Mouse (Mus musculus): ENCODE results near the gene Mkrn2. TPM values are rescaled to one million over a fixed set of nuclear protein-coding genes. Genes with fewer than 3 reads are reported as not detected.
"Not testable (repeated sequence)": the region's sequence is repeated elsewhere in the genome, so short reads cannot be mapped to it uniquely, and the experiment has no call there.

The Mkrn2 gene
- polyA plus RNA-seq, 1 experiment, result 12.3 TPM

GRCm38 (mm10) chr6:115615983-115616382 is 14.3 kb downstream of the Mkrn2 start:
- H3K4me3 ChIP-seq (replicated peaks; ENCODE audit: control insufficient read depth, low read depth, low read length), result no peak overlapping the region
- WGBS, result 77% methylated on average over 3 of the region's 3 CpGs
- H3K27ac ChIP-seq (ENCODE audit: control insufficient read depth, insufficient read depth, low read depth, low read length, poor library complexity), result no peak overlapping the region
- H3K4me1 ChIP-seq (ENCODE audit: control insufficient read depth, insufficient read depth, low read length), result no peaks in the 10 kb centered on the region
- TF ChIP-seq POLR2A (IDR thresholded peaks at IDR 0.05; ENCODE audit: borderline replicate concordance, control insufficient read depth, low read depth, low read length) (no peak), CTCF (IDR thresholded peaks at IDR 0.05; ENCODE audit: control insufficient read depth, insufficient read depth, low read length) (no peak)

- TF ChIP-seq CTCF (IDR thresholded peaks at IDR 0.05; ENCODE audit: control insufficient read depth, insufficient read depth, low read length) (no peak), POLR2A (IDR thresholded peaks at IDR 0.05; ENCODE audit: borderline replicate concordance, control insufficient read depth, low read depth, low read length) (no peak)
- WGBS, result 42% methylated on average over 10 of the region's 10 CpGs
- Histone ChIP-seq H3K4me1 (ENCODE audit: control insufficient read depth, insufficient read depth, low read length) (no peaks in the 10 kb centered on the region), H3K27ac (ENCODE audit: control insufficient read depth, insufficient read depth, low read depth, low read length, poor library complexity) (no peak overlapping the region; the same call in 1 of the 2 replicates), H3K4me3 (replicated peaks; ENCODE audit: control insufficient read depth, low read depth, low read length) (no peak overlapping the region)
Observed at GRCm38 (mm10) chr6:115619818-115620217, 18.1 kb downstream of the Mkrn2 start.

GRCm38 (mm10) chr6:115620942-115621341 is 19.2 kb downstream of the Mkrn2 start:
- 15% methylated on average over 1 of the region's 1 CpGs for WGBS
- Histone ChIP-seq H3K27ac (ENCODE audit: control insufficient read depth, insufficient read depth, low read depth, low read length, poor library complexity) (no peak overlapping the region), H3K4me1 (ENCODE audit: control insufficient read depth, insufficient read depth, low read length) (no peaks in the 10 kb centered on the region), H3K4me3 (replicated peaks; ENCODE audit: control insufficient read depth, low read depth, low read length) (no peak overlapping the region)
- TF ChIP-seq POLR2A (IDR thresholded peaks at IDR 0.05; ENCODE audit: borderline replicate concordance, control insufficient read depth, low read depth, low read length) (no peak), CTCF (IDR thresholded peaks at IDR 0.05; ENCODE audit: control insufficient read depth, insufficient read depth, low read length) (no peak)

- TF ChIP-seq POLR2A (IDR thresholded peaks at IDR 0.05; ENCODE audit: borderline replicate concordance, control insufficient read depth, low read depth, low read length) (no peak), CTCF (IDR thresholded peaks at IDR 0.05; ENCODE audit: control insufficient read depth, insufficient read depth, low read length) (no peak)
- WGBS, result 88% methylated on average over 5 of the region's 5 CpGs
- no peak overlapping the region for H3K4me3 ChIP-seq (replicated peaks; ENCODE audit: control insufficient read depth, low read depth, low read length)
- H3K27ac ChIP-seq (ENCODE audit: control insufficient read depth, insufficient read depth, low read depth, low read length, poor library complexity), result no peak overlapping the region
- no peaks in the 10 kb centered on the region for H3K4me1 ChIP-seq (ENCODE audit: control insufficient read depth, insufficient read depth, low read length)
Observed at GRCm38 (mm10) chr6:115626121-115626520, 24.4 kb downstream of the Mkrn2 start.

GRCm38 (mm10) chr6:115631056-115631795 is 29.5 kb downstream of the Mkrn2 start:
- TF ChIP-seq POLR2A (IDR thresholded peaks at IDR 0.05; ENCODE audit: borderline replicate concordance, control insufficient read depth, low read depth, low read length), result no peak
- TF ChIP-seq CTCF (IDR thresholded peaks at IDR 0.05; ENCODE audit: control insufficient read depth, insufficient read depth, low read length), result no peak
- WGBS, result 90% methylated on average over 3 of the region's 3 CpGs
- no peak overlapping the region for H3K4me3 ChIP-seq (replicated peaks; ENCODE audit: control insufficient read depth, low read depth, low read length)
- H3K4me1 ChIP-seq (ENCODE audit: control insufficient read depth, insufficient read depth, low read length), result no peaks in the 10 kb centered on the region
- no peak overlapping the region for H3K27ac ChIP-seq (ENCODE audit: control insufficient read depth, insufficient read depth, low read depth, low read length, poor library complexity)

- WGBS, result 97% methylated on average over 2 of the region's 2 CpGs
- H3K4me3 ChIP-seq (replicated peaks; ENCODE audit: control insufficient read depth, low read depth, low read length), result no peak overlapping the region
- H3K27ac ChIP-seq (ENCODE audit: control insufficient read depth, insufficient read depth, low read depth, low read length, poor library complexity), result no peak overlapping the region
- H3K4me1 ChIP-seq (ENCODE audit: control insufficient read depth, insufficient read depth, low read length), result no peaks in the 10 kb centered on the region
- TF ChIP-seq POLR2A (IDR thresholded peaks at IDR 0.05; ENCODE audit: borderline replicate concordance, control insufficient read depth, low read depth, low read length), result no peak
- no peak for TF ChIP-seq CTCF (IDR thresholded peaks at IDR 0.05; ENCODE audit: control insufficient read depth, insufficient read depth, low read length)
Observed at GRCm38 (mm10) chr6:115634015-115634414, 32.3 kb downstream of the Mkrn2 start.

GRCm38 (mm10) chr6:115638188-115638587 is 36.5 kb downstream of the Mkrn2 start:
- 94% methylated on average over 7 of the region's 7 CpGs for whole genome bisulfite sequencing
- not testable (repeated sequence) for H3K4me3 ChIP-seq (replicated peaks; ENCODE audit: control insufficient read depth, low read depth, low read length); H3K27ac ChIP-seq (ENCODE audit: control insufficient read depth, insufficient read depth, low read depth, low read length, poor library complexity); H3K4me1 ChIP-seq (ENCODE audit: control insufficient read depth, insufficient read depth, low read length)

- Histone ChIP-seq H3K4me3 (replicated peaks; ENCODE audit: control insufficient read depth, low read depth, low read length) (no peak overlapping the region), H3K4me1 (ENCODE audit: control insufficient read depth, insufficient read depth, low read length) (no peaks in the 10 kb centered on the region), H3K27ac (ENCODE audit: control insufficient read depth, insufficient read depth, low read depth, low read length, poor library complexity) (no peak overlapping the region)
- WGBS, result 70% methylated on average over 1 of the region's 1 CpGs
- TF ChIP-seq CTCF (IDR thresholded peaks at IDR 0.05; ENCODE audit: control insufficient read depth, insufficient read depth, low read length) (no peak), POLR2A (IDR thresholded peaks at IDR 0.05; ENCODE audit: borderline replicate concordance, control insufficient read depth, low read depth, low read length) (no peak)
Observed at GRCm38 (mm10) chr6:115643315-115643714, 41.6 kb downstream of the Mkrn2 start.

Measured in bone marrow, adult 2 months (tissue).